Mouse (Mus musculus) limb, embryonic 10.5 days (tissue): ENCODE measurements around the gene D130052B06Rik. TPM values are rescaled to one million over a fixed set of nuclear protein-coding genes. Genes with fewer than 3 reads are reported as not detected.

Experiments
- DNase-seq: peaks from one replicate; pipeline ENCODE4 v3.0.0-alpha.2; 2017; ENCODE audit warnings: low spot score
- H3K27ac ChIP-seq: fragments of 300-500 bp; sonication (generic); 2 replicates; pipeline ENCODE4 v1.5.1; 2016; ENCODE audit warnings: mild to moderate bottlenecking
- H3K27me3 ChIP-seq: fragments of 300-500 bp; sonication (generic); 2 replicates; pipeline ENCODE4 v1.6.1; 2016; ENCODE audit warnings: low read depth, mild to moderate bottlenecking; ENCODE audit not compliant: poor library complexity, severe bottlenecking
- H3K36me3 ChIP-seq: fragments of 300-500 bp; sonication (generic); 2 replicates; pipeline ENCODE4 v1.6.1; 2016; ENCODE audit warnings: mild to moderate bottlenecking, moderate library complexity
- H3K4me1 ChIP-seq: fragments of 300-500 bp; sonication (generic); 2 replicates; pipeline ENCODE4 v1.6.1; 2016
- H3K4me3 ChIP-seq: fragments of 300-500 bp; sonication (generic); 2 replicates; pipeline ENCODE4 v1.5.1; 2016; ENCODE audit warnings: mild to moderate bottlenecking, moderate library complexity
- H3K9me3 ChIP-seq: fragments of 300-500 bp; sonication (generic); replicated peaks from 2 replicates; pipeline ENCODE4 v1.6.1; 2016; ENCODE audit warnings: mild to moderate bottlenecking
- WGBS: fragments of 180-500 bp; shearing (Covaris S2); methylation state at CpG from one replicate; pipeline ENCODE4 v1.1.7; 2016; 5-methylcytosine and 5-hydroxymethylcytosine counted together
- polyA plus RNA-seq: library from polyadenylated mRNA; unstranded; fragments of >200 nt; fragmentation: Nextera tagmentation; extraction: Ambion mirVana; gene quantifications from 2 replicates; pipeline ENCODE4 v1.2.1, GENCODE M21; 2016

Gene D130052B06Rik
- polyA plus RNA-seq, result not detected in 2 replicates

DNA sequence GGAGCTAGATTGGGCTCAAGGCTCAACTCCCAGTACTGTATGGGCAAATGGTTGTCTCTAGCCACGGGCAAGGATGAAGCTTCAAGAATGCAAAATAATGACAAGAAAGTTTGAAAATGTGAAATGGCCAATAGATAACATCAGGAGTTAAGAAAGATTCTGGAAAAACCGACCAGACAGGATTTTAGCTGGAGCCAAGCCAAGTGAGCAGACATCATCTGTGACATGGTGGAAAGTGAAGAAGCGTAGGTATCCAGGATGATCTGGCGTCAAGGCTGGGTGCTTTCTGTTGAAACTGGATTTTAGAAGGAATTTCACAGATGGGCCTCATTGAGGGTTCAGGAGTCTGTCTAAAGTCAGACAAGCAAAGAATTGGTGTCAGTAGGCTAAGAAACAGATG is at the start of gene D130052B06Rik:
Gene D130052B06Rik (plus strand): TSS at position 317 of the 400 bp plus-strand sequence.
- H3K4me3 ChIP-seq, result no peak within 1 kb of the TSS
- no peaks in the 10 kb centered on the region for H3K27me3 ChIP-seq
- no peaks in the 10 kb centered on the region for H3K4me1 ChIP-seq
- 82% methylated on average over 4 of the region's 4 CpGs for WGBS
- no peaks in the 10 kb centered on the region for H3K36me3 ChIP-seq
- DNase-seq, result no peak
- H3K27ac ChIP-seq, result no peak within 1 kb of the TSS
- H3K9me3 ChIP-seq, result no peaks in the 10 kb centered on the region

DNA sequence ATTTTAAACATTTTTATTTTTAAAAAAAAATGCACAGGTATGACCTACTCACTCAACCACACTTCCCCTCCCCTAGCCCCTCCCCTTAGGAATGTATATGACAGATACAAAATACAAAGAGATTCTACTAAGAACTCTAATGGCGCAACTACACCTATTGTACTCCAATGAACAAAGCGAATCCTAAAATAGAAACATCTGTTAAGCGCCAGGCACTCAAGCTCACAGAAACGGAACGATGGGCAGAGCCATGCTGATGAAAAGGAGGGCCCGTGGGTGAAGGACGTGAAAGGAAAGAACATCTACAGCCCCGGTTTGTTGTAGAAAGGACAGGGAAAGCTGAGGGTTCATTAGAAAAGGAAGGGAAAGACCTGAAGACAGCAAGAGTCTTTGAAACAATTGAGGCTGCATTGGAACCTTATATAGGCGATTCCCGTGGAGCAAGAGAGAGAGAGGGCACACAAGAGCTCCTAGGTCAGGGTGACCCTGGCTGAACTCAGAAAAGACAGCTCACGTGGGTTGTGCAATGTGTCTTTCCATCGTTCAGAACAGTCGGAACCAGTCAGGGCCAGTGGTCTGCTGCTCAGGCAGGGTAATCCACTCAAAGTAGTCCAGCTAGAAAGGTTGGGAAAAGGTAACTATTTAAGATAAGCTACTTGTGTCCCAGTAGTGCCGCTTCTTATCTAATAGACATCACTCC is 48.1 kb upstream of the D130052B06Rik start:
- Histone ChIP-seq H3K9me3 (no peaks in the 10 kb centered on the region), H3K27me3 (no peaks in the 10 kb centered on the region), H3K4me1 (no peaks in the 10 kb centered on the region), H3K27ac (no peak overlapping the region), H3K4me3 (no peak overlapping the region), H3K36me3 (no peaks in the 10 kb centered on the region)
- DNase-seq, result no peak
- 85% methylated on average over 14 of the region's 14 CpGs for WGBS

DNA sequence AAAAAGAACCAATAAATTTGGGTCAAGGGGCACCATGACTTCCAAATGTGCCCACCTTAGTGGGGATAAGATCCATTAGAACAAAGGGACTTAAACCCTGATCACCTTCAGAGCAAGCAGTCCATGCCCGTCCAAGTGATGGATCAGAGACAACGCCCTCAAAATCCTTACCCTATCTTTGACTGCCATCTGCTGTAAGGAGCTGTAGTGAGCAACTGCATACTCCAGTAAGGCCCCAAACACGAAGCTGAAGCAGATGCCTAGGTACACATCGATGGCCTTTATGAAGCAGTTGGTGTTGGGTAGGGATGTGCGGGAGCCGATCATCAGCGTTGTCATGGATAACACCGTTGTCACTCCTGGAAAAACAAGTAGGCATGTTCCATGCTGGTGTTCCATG is 45.0 kb upstream of the D130052B06Rik start:
- 82% methylated on average over 8 of the region's 8 CpGs for WGBS
- DNase-seq, result no peak
- H3K4me1 ChIP-seq, result no peaks in the 10 kb centered on the region
- H3K36me3 ChIP-seq, result no peaks in the 10 kb centered on the region
- no peaks in the 10 kb centered on the region for H3K27me3 ChIP-seq
- no peaks in the 10 kb centered on the region for H3K9me3 ChIP-seq
- H3K4me3 ChIP-seq, result no peak overlapping the region
- H3K27ac ChIP-seq, result no peak overlapping the region

DNA sequence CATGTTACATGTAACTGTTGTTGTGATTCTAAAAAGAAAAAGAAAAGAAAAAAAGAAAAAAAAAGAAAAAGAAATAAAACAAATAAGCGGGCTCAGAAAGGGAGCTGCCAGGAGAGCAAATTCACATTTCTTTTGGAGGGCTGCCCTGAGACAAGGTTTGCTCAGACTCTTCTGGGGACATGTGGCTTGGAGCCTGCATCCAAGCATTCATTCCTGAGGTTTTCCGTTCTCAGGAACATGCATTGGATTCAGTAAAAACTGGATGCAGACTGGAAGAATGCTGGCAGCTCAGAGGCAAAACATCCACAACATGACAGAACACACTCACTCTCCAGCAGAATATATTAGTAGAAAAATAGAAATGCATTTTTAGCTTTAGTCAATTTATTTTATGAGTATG is 35.2 kb upstream of the D130052B06Rik start:
- no peak for DNase-seq
- H3K4me3 ChIP-seq, result no peak overlapping the region
- no peak overlapping the region for H3K27ac ChIP-seq
- H3K9me3 ChIP-seq, result no peaks in the 10 kb centered on the region
- WGBS, result 94% methylated on average over 2 of the region's 2 CpGs
- no peaks in the 10 kb centered on the region for H3K36me3 ChIP-seq
- no peaks in the 10 kb centered on the region for H3K4me1 ChIP-seq
- H3K27me3 ChIP-seq, result no peaks in the 10 kb centered on the region

DNA sequence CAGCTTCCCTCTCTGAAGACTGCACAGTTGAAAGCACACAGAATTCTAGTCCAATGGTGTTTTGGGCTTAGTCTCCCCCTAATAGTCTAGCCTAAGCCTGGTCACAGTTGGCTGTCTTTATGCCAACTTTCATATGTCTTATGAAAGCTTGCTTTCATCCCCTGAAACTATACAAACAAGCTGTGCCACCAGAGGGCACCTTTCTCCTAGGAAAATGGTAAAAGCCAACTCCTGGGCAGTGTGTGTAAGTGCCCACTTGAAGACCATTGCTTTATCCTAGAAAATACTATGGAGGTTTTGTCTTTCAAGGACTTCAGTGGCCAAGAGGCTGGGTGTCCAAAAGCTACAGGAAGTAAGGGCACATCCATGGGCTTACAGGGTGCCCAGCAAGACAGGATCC is 28.7 kb upstream of the D130052B06Rik start:
- Histone ChIP-seq H3K9me3 (no peaks in the 10 kb centered on the region), H3K27ac (no peak overlapping the region), H3K4me3 (no peak overlapping the region), H3K27me3 (no peaks in the 10 kb centered on the region), H3K36me3 (no peaks in the 10 kb centered on the region), H3K4me1 (no peaks in the 10 kb centered on the region)
- DNase-seq, result no peak

GRCm38 (mm10) chr11:33574944-33575343 is 24.2 kb upstream of the D130052B06Rik start:
- Histone ChIP-seq H3K9me3 (no peaks in the 10 kb centered on the region), H3K4me1 (no peaks in the 10 kb centered on the region), H3K4me3 (no peak overlapping the region), H3K27me3 (no peaks in the 10 kb centered on the region), H3K36me3 (no peaks in the 10 kb centered on the region), H3K27ac (no peak overlapping the region)
- no peak for DNase-seq
- 89% methylated on average over 3 of the region's 3 CpGs for WGBS

DNA sequence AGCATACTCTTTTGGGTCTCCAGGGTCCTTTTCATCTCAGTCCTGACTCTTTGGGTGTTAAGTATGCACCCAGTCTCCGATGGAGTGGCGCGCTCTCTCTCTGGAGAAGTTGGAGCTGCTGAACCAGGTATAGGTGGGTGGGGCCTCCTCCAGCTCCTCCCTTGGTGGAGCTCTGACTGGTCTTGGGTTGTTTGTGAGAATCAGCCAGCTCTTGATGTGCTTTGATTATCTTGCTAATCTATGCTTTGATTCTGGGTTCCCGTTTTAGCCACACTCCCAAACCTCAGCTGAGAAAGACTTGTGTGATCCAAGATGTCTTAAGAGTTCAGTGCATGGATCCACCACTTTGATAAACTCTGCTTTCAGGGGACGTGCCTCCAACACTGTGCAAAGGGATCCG is 20.2 kb upstream of the D130052B06Rik start, which contains the start of gene Gabrp:
Gene Gabrp (minus strand): TSS at position 101 of the 400 bp plus-strand sequence.
- DNase-seq, result no peak
- Histone ChIP-seq H3K4me1 (no peaks in the 10 kb centered on the region), H3K27ac (no peak within 1 kb of the TSS), H3K36me3 (no peaks in the 10 kb centered on the region), H3K27me3 (no peaks in the 10 kb centered on the region), H3K9me3 (no peaks in the 10 kb centered on the region), H3K4me3 (no peak within 1 kb of the TSS)
- 53% methylated on average over 6 of the region's 6 CpGs for WGBS

DNA sequence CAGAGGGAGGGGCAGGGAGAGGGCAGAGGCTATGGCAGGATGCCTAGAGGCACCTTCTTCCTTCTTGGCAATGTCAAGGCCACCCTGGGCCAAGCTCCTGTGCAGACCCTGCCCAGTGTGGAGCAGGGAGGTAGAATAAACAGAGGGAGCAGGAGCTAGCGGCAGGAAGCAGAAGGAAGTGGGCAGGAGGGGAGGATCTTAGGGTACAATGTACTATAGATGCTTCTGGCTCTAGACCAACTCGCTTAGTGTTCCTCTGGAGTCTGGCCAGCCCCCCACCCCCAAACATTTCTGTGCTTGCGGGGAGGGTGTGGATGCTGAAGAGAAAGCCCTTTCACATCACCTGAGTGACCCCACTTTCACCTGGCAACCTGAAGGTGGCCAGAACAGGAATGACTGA is 19.5 kb upstream of the D130052B06Rik start:
- Histone ChIP-seq H3K27ac (no peak overlapping the region), H3K36me3 (no peaks in the 10 kb centered on the region), H3K4me3 (no peak overlapping the region), H3K4me1 (no peaks in the 10 kb centered on the region), H3K27me3 (no peaks in the 10 kb centered on the region), H3K9me3 (no peaks in the 10 kb centered on the region)
- no peak for DNase-seq
- WGBS, result 70% methylated on average over 3 of the region's 3 CpGs

- 87% methylated on average over 6 of the region's 6 CpGs for WGBS
Observed at GRCm38 (mm10) chr11:33586614-33587013, 12.5 kb upstream of the D130052B06Rik start.

GRCm38 (mm10) chr11:33590771-33591170 is 8.3 kb upstream of the D130052B06Rik start:
- no peaks in the 10 kb centered on the region for H3K9me3 ChIP-seq
- no peaks in the 10 kb centered on the region for H3K36me3 ChIP-seq
- no peaks in the 10 kb centered on the region for H3K27me3 ChIP-seq
- H3K4me3 ChIP-seq, result no peak overlapping the region
- H3K27ac ChIP-seq, result no peak overlapping the region
- DNase-seq, result no peak
- WGBS, result 95% methylated on average over 3 of the region's 3 CpGs
- H3K4me1 ChIP-seq, result no peaks in the 10 kb centered on the region

More at GRCm38 (mm10) chr11:33586614-33587013, 12.5 kb upstream of the D130052B06Rik start:
- no peak overlapping the region for H3K27ac ChIP-seq
- H3K27me3 ChIP-seq, result no peaks in the 10 kb centered on the region
- H3K9me3 ChIP-seq, result no peaks in the 10 kb centered on the region
- no peak for DNase-seq
- H3K4me3 ChIP-seq, result no peak overlapping the region
- H3K36me3 ChIP-seq, result no peaks in the 10 kb centered on the region
- H3K4me1 ChIP-seq, result no peaks in the 10 kb centered on the region

DNA sequence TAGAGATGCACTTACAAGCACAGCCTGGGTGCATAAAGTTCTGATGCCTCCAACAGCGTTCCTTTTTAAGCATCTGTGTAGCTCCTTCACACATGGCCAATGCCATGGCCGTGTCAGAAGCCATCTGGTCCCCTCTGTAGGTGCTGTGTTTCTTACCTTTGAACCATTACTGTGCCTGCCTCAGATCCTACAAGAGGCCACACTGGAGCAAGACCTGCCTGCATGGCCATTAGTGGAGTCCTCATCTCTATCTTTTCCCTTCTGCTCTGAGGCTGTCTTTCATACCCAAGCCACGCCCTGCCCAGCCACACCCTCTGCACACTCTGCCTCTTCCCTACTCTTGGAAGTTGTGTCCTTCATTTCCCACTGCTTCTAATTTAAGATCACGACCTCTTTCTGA is 6.3 kb upstream of the D130052B06Rik start:
- no peak overlapping the region for H3K27ac ChIP-seq
- H3K4me3 ChIP-seq, result no peak overlapping the region
- no peaks in the 10 kb centered on the region for H3K9me3 ChIP-seq
- no peaks in the 10 kb centered on the region for H3K36me3 ChIP-seq
- no peaks in the 10 kb centered on the region for H3K27me3 ChIP-seq
- WGBS, result 79% methylated on average over 4 of the region's 4 CpGs
- DNase-seq, result no peak
- H3K4me1 ChIP-seq, result no peaks in the 10 kb centered on the region

DNA sequence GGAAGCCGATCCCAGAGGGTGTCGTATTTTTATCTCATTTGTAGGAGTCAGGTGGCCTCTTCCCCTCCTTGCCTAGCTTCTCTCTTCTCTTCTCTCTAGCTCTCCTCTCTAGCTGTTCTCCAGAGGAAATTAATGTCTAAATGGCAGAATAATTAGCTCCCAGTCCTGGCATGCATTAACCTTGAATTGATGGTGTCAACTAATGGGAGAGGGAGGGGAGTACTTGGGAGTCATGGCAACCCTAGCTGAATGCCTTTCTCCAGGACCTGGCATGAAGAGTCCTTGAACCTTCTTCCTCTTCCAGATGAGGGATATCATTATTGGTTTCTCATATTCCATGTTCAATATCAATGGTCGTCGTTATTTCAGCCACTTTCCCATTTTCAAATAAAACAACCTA is 2.4 kb upstream of the D130052B06Rik start:
- no peak for DNase-seq
- 77% methylated on average over 4 of the region's 4 CpGs for WGBS

GRCm38 (mm10) chr11:33603174-33603573 is 4.1 kb downstream of the D130052B06Rik start:
- DNase-seq, result no peak
- Histone ChIP-seq H3K9me3 (no peaks in the 10 kb centered on the region), H3K4me1 (peaks cover 13% of the 10 kb centered on the region), H3K27ac (no peak overlapping the region), H3K4me3 (no peak overlapping the region), H3K36me3 (no peaks in the 10 kb centered on the region), H3K27me3 (no peaks in the 10 kb centered on the region)
- WGBS, result 66% methylated on average over 2 of the region's 2 CpGs

More for the DNA sequence above, 2.4 kb upstream of the D130052B06Rik start:
- no peak overlapping the region for H3K4me3 ChIP-seq
- H3K9me3 ChIP-seq, result no peaks in the 10 kb centered on the region
- no peaks in the 10 kb centered on the region for H3K4me1 ChIP-seq
- H3K27ac ChIP-seq, result no peak overlapping the region
- H3K36me3 ChIP-seq, result no peaks in the 10 kb centered on the region
- no peaks in the 10 kb centered on the region for H3K27me3 ChIP-seq

DNA sequence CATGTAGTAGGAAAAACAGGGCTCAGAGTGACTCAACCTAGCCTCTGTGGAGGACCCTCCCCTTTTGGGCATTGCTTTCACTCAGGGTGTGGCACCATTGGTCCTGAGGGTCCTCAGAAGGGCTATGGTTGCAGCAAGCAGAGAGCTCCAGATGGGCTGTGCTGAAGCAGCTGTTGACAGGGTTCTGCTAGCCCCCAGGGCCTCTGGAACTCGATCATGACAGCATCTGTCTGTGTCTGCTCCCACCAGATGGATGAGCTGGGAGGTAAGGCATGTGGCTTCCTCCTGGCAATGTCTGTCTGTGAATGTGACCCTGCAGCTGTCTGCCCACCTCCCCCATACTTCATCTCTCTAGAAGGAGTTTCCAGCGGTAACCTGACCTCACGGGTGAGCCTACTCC is 8.7 kb downstream of the D130052B06Rik start:
- no peaks in the 10 kb centered on the region for H3K27me3 ChIP-seq
- DNase-seq, result peak; percentile 39
- no peak overlapping the region for H3K4me3 ChIP-seq
- no peaks in the 10 kb centered on the region for H3K9me3 ChIP-seq
- no peak overlapping the region for H3K27ac ChIP-seq
- WGBS, result 10% methylated on average over 3 of the region's 3 CpGs
- peaks cover 19% of the 10 kb centered on the region for H3K4me1 ChIP-seq
- no peaks in the 10 kb centered on the region for H3K36me3 ChIP-seq
